Mouse (Mus musculus) heart, embryonic 14.5 days (tissue): ENCODE data around the gene Kctd21. TPM values are rescaled to one million over a fixed set of nuclear protein-coding genes. Genes with fewer than 3 reads are reported as not detected.
A peak's percentile ranks its signal among the peaks of the same experiment; 100 is the strongest.

Source experiments
- ATAC-seq: fragments of 200-750 bp; cut with Nextera tagmentation; 2 replicates; pipeline ENCODE4 v1.8.0; 2017; ENCODE audit warnings: low read depth, moderate TSS enrichment; ENCODE audit not compliant: insufficient number of reproducible peaks, insufficient read depth, low FRiP score
- H3K27ac ChIP-seq, 2 experiments: fragments of 200-500 bp in 1 of 2; fragments of 300-500 bp in 1 of 2; sonication (generic) in 1 of 2; replicated peaks in 1 of 2; 2 replicates each; pipeline ENCODE4 v1.5.1; 2012 to 2014; ENCODE audit warnings: low read depth in 2 of 2, low read length in 2 of 2, control low read depth in 1 of 2, mild to moderate bottlenecking in 1 of 2, mixed read lengths in 1 of 2; ENCODE audit not compliant: control insufficient read depth in 1 of 2, insufficient read depth in 1 of 2
- H3K27me3 ChIP-seq: fragments of 300-500 bp; sonication (generic); 2 replicates; pipeline ENCODE4 v1.6.1; 2014; ENCODE audit warnings: mild to moderate bottlenecking, low read length, control low read depth; ENCODE audit not compliant: control insufficient read depth, insufficient read depth
- H3K36me3 ChIP-seq: fragments of 300-500 bp; sonication (generic); 2 replicates; pipeline ENCODE4 v1.6.1; 2014; ENCODE audit warnings: mild to moderate bottlenecking, control low read depth, low read length, mixed read lengths; ENCODE audit not compliant: control insufficient read depth, insufficient read depth
- H3K4me1 ChIP-seq, 2 experiments: fragments of 200-500 bp in 1 of 2; fragments of 300-500 bp in 1 of 2; sonication (generic) in 1 of 2; 2 replicates each; pipeline ENCODE4 v1.6.1; 2012 to 2014; ENCODE audit warnings: low read length in 2 of 2, control low read depth in 1 of 2, mixed read lengths in 1 of 2; ENCODE audit not compliant: control insufficient read depth in 2 of 2, insufficient read depth in 2 of 2
- H3K4me2 ChIP-seq: fragments of 300-500 bp; sonication (generic); 2 replicates; pipeline ENCODE4 v1.6.1; 2014; ENCODE audit warnings: mild to moderate bottlenecking, low read length
- H3K4me3 ChIP-seq, 2 experiments: fragments of 200-500 bp in 1 of 2; fragments of 300-500 bp in 1 of 2; sonication (generic) in 1 of 2; 2 replicates each; pipeline ENCODE4 v1.5.1; 2012 to 2014; ENCODE audit warnings: low read length in 2 of 2, mild to moderate bottlenecking in 2 of 2, control low read depth in 1 of 2, low read depth in 1 of 2, moderate library complexity in 1 of 2; ENCODE audit not compliant: control insufficient read depth in 1 of 2, insufficient read depth in 1 of 2
- H3K9ac ChIP-seq: fragments of 300-500 bp; sonication (generic); 2 replicates; pipeline ENCODE4 v1.6.1; 2014; ENCODE audit warnings: mild to moderate bottlenecking, low read length
- H3K9me3 ChIP-seq: fragments of 300-500 bp; sonication (generic); 2 replicates; pipeline ENCODE4 v1.6.1; 2016; ENCODE audit warnings: low read length, control low read depth; ENCODE audit not compliant: control insufficient read depth
- WGBS: fragments of 180-500 bp; shearing (Covaris S2); extraction: QIAGEN DNeasy Blood & Tissue Kit; methylation state at CpG from one replicate; pipeline ENCODE4 v1.1.7; 2014; 5-methylcytosine and 5-hydroxymethylcytosine counted together
- polyA plus RNA-seq: library from polyadenylated mRNA; unstranded; fragments of >200 nt; fragmentation: Nextera tagmentation; extraction: Ambion mirVana; gene quantifications from 2 replicates; pipeline ENCODE4 v1.2.1, GENCODE M21; 2014

The Kctd21 gene
- 4.8 and 5.2 TPM in 2 replicates for polyA plus RNA-seq

DNA sequence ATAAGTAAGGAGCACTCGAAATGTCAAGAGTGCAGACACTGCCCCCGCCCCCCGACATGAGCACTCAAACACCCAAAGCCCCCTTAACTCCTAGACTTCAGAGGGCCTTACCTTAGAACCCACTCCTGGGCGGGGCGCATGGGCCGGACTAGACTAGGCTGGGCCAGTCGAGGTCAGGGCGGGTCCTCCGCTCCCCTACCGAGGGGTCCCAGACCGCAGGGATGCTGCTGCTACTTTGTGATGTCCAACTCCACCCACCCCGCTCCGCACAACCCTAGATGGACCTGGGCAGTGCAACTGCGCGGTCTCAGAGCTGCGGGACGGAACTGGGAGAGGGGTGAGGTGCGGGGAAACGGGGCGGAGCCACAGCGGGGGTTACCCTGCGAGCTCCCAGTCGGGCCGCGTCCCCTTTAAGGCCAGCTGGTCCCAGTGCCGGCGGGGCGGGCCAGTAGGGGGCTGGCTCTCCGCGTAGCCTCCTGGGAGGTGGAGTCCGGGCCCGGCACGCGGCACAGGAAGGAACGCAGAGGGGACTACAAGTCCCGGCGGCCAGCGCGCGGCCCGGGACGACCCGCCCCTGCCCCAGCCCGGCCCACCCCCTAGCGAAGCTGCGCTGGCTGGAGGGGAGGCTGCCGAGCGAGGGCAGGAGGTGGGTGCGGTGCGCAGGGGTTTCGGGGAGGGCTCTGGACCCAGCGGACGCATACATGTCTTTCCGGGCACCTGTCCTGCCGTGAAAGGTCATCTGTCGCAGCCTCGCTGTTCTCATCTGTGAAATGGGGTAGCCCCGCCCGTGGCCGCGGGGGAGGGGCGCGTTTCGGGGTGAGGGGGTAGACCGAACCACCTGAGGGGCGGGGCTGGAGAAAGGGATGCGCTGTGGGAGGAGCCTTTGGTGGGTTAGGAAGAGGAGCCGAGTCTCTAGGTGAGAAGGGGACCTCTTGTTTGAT is at the start of gene Kctd21, which contains the start of gene Usp35:
TSS of gene Kctd21 (plus strand) at position 602 of the 941 bp plus-strand sequence.
TSS of gene Usp35 (minus strand) at position 295 of the 941 bp plus-strand sequence.
- WGBS: under 1% methylated on average over 68 of the region's 68 CpGs
- Histone ChIP-seq H3K36me3 (no peaks in the 10 kb centered on the region), H3K4me2 (peak within 1 kb of the TSS; percentile 89), H3K9me3 (no peaks in the 10 kb centered on the region), H3K27ac (0 out of 4 replicates have a peak within 1 kb of the TSS, but pooled peaks of 1 of the 2 experiments have one; percentile 22), H3K27me3 (peaks cover 5% of the 10 kb centered on the region; the same call in 1 of the 2 replicates), H3K4me3 (peak within 1 kb of the TSS; percentile 72 to 86), H3K9ac (peak within 1 kb of the TSS; percentile 83), H3K4me1 (peaks cover 11 to 12% of the 10 kb centered on the region in 2 experiments)
- peak; percentile 98 for ATAC-seq

DNA sequence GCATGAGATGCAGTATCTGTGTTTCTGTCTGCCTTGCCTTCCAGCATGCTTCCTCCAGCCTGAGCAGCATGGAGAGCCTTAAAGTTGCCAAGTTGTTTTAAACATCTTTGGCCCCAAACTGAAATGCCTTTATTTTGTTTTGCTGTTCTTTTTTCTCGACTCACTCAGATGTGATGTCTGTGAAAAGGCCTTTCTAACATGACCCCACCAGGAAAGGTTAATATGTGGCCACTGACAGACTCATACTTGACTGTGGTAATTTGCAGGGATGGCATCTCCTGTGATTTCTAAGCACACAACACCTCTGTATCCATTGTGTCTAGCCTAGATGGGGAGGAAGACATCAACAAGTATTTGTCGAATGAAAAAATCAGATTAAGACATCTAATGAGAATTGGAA is 35.1 kb upstream of the Kctd21 start:
- H3K9me3 ChIP-seq: no peaks in the 10 kb centered on the region
- 0 out of 4 replicates have a peak, but pooled peaks cover 0 to 4% of the 10 kb centered on the region in 2 experiments for H3K4me1 ChIP-seq
- H3K36me3 ChIP-seq: peaks cover 26% of the 10 kb centered on the region
- ATAC-seq: no peak
- H3K27ac ChIP-seq: no peak overlapping the region
- H3K4me2 ChIP-seq: no peak overlapping the region
- no peak overlapping the region for H3K4me3 ChIP-seq
- no peaks in the 10 kb centered on the region for H3K27me3 ChIP-seq
- 46% methylated on average over 2 of the region's 2 CpGs for WGBS
- H3K9ac ChIP-seq: no peak overlapping the region

DNA sequence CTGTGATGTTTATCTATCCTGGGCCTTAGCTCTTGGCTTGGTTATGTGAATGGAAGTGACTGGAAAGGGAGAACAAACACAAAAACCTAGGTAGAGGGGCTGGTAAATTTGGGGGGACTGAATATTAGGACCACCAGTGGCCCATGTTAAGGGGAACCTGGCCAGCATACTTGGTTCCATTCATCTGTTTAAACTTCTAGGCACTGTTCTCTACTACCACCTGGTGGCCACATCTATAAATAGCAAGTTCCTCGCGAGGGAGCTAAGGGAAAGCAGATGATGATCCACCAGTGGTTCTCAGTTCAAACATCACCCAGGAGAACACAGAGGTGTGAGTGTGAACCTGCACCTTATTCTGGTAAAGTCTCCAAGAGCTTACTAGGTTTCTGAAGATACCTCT is 34.7 kb upstream of the Kctd21 start:
- ATAC-seq: no peak
- H3K4me1 ChIP-seq: 0 out of 4 replicates have a peak, but pooled peaks cover 0 to 4% of the 10 kb centered on the region in 2 experiments
- H3K4me3 ChIP-seq: no peak overlapping the region
- H3K36me3 ChIP-seq: peaks cover 31% of the 10 kb centered on the region
- no peak overlapping the region for H3K27ac ChIP-seq
- no peak overlapping the region for H3K9ac ChIP-seq
- H3K27me3 ChIP-seq: no peaks in the 10 kb centered on the region
- 2% methylated on average over 2 of the region's 2 CpGs for WGBS
- no peak overlapping the region for H3K4me2 ChIP-seq
- H3K9me3 ChIP-seq: no peaks in the 10 kb centered on the region

DNA sequence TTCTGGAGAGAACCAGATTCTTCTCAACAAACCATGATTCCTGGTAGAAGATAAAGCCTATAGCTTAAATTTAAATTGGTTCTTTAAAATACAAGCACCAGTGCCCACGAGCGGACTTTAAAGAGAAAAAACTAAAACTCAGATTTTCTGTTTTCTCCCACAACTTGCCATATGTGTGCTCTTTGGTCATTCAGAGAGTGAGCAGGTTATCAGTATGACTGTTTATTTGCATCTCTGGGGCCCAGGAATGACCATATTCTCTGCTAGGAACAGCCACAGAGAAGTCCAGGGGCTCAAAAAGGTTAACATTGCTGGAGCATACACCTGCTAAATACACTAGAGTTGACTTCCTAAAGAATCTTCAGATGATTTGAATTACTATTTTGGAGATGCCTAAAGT is 33.8 kb upstream of the Kctd21 start:
- Histone ChIP-seq H3K4me2 (no peak overlapping the region), H3K4me3 (no peak overlapping the region), H3K36me3 (peaks cover 39% of the 10 kb centered on the region), H3K9ac (no peak overlapping the region), H3K4me1 (0 out of 4 replicates have a peak, but pooled peaks cover 0 to 4% of the 10 kb centered on the region in 2 experiments), H3K27ac (no peak overlapping the region), H3K9me3 (no peaks in the 10 kb centered on the region), H3K27me3 (no peaks in the 10 kb centered on the region)
- WGBS: 95% methylated on average over 2 of the region's 2 CpGs
- no peak for ATAC-seq

DNA sequence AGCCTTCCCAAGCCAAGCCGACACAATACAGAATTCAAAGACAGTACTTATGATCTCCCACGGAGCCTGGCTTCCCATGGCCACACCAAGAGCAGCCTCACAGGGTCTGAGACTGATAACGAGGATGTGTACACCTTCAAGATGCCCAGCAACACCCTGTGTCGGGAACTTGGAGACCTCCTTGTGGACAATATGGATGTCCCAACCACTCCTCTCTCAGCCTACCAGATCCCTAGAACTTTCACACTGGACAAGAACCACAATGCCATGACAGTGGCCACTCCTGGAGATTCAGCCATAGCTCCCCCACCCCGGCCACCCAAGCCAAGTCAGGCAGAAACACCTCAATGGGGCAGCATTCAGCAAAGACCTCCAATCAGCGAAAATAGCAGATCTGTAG is 33.2 kb upstream of the Kctd21 start:
- ATAC-seq: no peak
- no peak overlapping the region for H3K4me3 ChIP-seq
- 84% methylated on average over 6 of the region's 6 CpGs for WGBS

DNA sequence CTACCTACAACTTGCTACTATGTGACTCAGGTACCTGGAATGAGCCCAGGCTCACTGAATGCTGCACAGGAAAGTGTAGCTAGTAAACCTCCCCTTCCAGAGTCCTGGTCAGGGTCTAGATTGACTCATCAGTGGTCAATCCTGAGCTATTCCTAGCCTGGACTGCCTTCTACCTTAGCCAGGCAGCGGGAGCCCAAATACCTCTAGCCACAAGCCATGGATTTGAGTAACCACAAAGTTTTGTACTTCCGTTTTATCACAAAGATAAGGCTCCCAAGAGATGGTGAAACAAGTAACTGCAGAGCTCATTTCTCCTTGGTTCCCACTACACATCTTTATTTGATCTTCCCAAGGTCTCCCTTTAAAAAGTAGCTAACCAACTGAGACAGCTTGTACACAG is 31.2 kb upstream of the Kctd21 start:
- Histone ChIP-seq H3K4me2 (no peak overlapping the region), H3K9ac (no peak overlapping the region), H3K27me3 (no peaks in the 10 kb centered on the region), H3K36me3 (peaks cover 65% of the 10 kb centered on the region), H3K4me3 (no peak overlapping the region), H3K9me3 (no peaks in the 10 kb centered on the region), H3K4me1 (0 out of 4 replicates have a peak, but pooled peaks cover 0 to 4% of the 10 kb centered on the region in 2 experiments), H3K27ac (no peak overlapping the region)
- WGBS: 67% methylated on average over 2 of the region's 2 CpGs
- no peak for ATAC-seq

More for the DNA sequence above, 33.2 kb upstream of the Kctd21 start:
- Histone ChIP-seq H3K4me1 (0 out of 4 replicates have a peak, but pooled peaks cover 0 to 4% of the 10 kb centered on the region in 2 experiments), H3K36me3 (peaks cover 45% of the 10 kb centered on the region), H3K9ac (no peak overlapping the region), H3K4me2 (no peak overlapping the region), H3K27me3 (no peaks in the 10 kb centered on the region), H3K9me3 (no peaks in the 10 kb centered on the region), H3K27ac (no peak overlapping the region)

DNA sequence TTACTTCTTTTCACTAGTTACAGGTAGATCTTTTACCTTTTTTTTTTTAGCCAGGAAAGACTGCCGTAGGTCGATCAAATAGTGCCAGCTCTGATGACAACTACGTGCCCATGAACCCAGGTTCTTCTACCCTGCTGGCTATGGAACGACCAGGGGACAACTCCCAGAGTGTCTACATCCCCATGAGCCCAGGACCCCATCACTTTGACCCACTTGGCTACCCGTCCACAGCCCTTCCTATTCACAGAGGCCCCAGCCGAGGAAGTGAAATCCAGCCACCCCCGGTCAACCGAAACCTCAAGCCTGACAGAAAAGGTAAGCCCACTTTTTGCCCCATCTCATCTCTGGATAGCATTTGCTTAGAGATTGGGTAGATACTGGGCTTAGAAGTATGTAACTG is 30.8 kb upstream of the Kctd21 start:
- H3K4me3 ChIP-seq: no peak overlapping the region
- H3K36me3 ChIP-seq: peaks cover 69% of the 10 kb centered on the region
- H3K9me3 ChIP-seq: no peaks in the 10 kb centered on the region
- no peak for ATAC-seq
- 83% methylated on average over 8 of the region's 8 CpGs for WGBS
- H3K4me2 ChIP-seq: no peak overlapping the region
- H3K27ac ChIP-seq: no peak overlapping the region
- H3K27me3 ChIP-seq: no peaks in the 10 kb centered on the region
- 0 out of 4 replicates have a peak, but pooled peaks cover 0 to 4% of the 10 kb centered on the region in 2 experiments for H3K4me1 ChIP-seq
- no peak overlapping the region for H3K9ac ChIP-seq
